Mouse (Mus musculus): Measurements from ENCODE around the gene Sod1.

Sod1 gene

GRCm38 (mm10) chr16:90220026-90220891 is at the start of gene Sod1:
TSS of gene Sod1 (plus strand) at chr16:90220754.
- DNase-seq (ENCODE audit: low spot score): peak; percentile 98

- DNase-seq (ENCODE audit: low spot score): no peak
Measured at GRCm38 (mm10) chr16:90171416-90171815, 49.1 kb upstream of the Sod1 start.

DNA sequence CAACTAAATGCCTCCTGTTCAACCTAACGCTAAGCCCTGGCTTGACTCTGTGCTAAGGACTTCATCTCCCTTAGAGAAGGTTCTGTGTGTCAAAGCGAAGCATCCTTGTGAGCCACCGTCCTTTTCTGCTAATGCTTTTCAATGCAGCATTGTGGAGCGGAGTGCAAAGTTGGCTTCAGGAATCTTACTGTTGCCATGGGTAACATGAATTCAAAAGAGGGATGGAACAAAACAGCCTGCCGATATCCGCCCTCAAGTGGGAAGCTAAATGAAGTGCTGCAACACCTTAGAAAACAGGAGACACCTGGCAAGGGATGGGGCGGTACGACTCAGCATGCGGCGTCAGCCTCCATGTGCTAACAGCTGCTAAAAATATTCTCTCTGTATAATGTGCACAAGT is 44.1 kb upstream of the Sod1 start:
- DNase-seq (ENCODE audit: low spot score): no peak

DNA sequence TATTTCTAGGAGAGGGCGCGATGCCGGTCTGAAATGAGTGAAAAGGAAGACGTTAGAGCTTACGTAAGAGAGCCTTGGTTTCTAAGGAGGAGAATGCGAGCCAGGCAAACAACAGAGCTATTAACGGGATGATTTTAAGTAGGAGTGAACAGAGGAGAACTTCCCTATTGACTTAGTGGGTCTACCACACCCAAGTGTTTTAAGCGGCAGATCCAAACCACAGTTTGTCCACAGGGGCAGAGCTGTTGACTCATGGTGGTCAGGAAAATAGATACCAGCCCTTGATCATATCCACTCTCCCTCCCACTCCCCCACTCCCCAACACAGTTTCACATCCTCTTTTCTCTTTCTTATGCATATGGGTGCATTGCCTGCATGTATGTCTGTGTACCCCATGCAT is 43.1 kb upstream of the Sod1 start:
- no peak for DNase-seq (ENCODE audit: low spot score)

DNA sequence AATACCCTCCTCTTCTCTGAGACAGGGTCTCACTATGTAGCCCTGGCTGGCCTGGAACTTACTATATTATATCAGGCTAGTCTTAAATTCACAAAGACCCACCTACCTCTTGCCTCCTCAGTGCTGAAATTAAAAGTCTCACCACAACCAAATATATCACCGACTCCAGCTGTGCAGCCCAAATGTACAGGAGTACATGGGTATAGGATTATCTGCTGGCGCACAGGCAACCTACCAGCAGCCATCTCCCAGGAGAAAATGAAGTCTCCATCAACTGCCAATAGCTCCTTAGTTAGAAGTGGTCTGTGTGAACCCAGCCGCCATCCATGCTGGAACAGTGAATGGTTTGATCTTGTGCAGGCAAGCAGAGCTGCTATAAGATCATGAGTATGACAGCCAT is 42.1 kb upstream of the Sod1 start:
- DNase-seq (ENCODE audit: low spot score): no peak

DNA sequence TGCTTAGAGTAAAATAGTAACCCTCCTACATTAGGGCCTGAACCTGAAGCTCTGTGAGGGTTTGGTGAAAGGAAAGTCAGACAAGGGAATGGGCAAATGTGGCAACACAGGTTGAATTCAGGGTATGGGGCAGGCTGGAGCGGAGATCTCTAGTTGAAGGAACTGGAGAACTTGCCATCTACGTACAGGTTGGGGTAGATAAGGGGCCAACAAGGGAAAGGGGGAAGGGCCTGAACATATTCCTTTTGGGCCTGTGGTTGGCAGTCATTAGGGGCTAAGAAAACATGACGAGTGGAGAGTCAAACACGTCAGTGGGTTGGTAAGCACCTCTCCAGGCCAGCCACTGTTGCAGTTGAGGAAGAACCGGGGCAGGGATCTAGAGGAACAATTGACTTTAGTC is 40.7 kb upstream of the Sod1 start:
- no peak for DNase-seq (ENCODE audit: low spot score)

DNA sequence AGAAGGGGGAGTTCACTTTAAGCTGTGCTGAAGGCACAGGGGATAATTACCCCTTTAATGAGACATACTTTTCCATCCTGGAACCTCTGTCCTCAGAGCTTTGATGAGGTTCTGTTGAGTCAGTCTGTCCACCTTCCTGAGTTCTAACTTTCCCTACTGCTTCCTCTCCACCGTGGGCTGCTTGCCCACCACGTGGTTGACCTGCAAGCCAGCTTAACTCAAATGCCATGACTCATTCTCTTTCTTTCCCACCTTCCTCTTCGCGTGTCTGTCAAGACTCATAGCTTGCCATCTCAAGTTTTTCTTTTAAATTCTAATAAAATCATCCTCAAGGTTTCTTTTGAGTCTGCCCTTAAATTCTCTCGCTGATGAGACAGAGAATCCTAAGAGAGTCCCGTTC is 39.6 kb upstream of the Sod1 start:
- DNase-seq (ENCODE audit: low spot score): no peak

DNA sequence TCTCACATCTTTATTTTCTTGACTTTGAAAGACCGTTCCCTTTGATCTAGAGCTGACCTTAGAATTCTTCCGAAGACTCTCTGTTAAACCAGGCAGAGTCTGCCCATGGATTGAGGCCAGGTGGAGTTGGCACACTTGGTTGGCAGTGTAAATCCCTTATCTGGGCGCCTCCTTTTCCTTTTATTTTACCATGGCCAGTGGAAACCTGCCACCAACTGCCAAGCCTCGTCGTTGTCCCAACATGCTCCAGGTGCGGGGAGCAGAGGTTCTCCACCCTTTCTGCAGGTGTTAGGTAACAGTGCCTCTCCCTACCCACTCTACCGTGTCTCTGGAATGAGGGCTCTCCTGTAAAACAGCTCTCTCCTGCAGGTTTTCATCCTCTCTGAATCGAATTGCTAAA is 38.9 kb upstream of the Sod1 start:
- DNase-seq (ENCODE audit: low spot score): no peak

- no peak for DNase-seq (ENCODE audit: low spot score)
Measured at GRCm38 (mm10) chr16:90184135-90184534, 36.4 kb upstream of the Sod1 start.

DNA sequence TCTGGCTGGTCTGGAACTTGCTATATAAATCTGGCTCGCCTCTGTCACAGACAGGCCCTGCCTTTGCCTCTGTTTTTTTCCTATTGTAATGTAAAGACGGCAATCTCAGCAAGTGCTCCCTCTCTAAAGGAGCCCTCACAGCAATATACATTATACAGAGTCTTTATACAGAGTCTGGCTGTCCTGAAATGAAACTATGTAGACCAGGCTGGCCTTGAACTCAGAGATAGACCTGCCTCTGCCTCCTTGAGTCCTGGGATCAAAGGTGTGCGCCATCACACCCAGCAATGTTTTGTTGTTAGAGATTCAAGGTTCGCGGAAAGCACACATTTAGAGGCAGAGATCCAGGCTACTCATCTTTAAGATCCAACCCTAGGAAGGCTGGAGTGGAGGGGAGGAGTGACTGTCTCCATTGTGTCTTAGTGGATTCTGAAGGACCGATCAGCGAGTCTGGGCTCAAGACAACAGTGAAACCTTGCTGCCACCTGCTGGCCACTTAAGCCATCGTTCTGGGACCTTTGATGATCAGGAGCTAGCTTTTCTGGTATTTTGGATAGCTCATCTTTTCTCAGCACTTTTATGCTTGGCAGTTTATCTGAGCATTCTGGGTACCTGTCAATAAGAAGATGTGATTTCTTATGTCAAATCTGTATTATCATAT is 34.5 kb upstream of the Sod1 start:
- DNase-seq (ENCODE audit: low spot score): peak; percentile 41

GRCm38 (mm10) chr16:90187453-90187852 is 33.1 kb upstream of the Sod1 start:
- DNase-seq (ENCODE audit: low spot score): no peak

DNA sequence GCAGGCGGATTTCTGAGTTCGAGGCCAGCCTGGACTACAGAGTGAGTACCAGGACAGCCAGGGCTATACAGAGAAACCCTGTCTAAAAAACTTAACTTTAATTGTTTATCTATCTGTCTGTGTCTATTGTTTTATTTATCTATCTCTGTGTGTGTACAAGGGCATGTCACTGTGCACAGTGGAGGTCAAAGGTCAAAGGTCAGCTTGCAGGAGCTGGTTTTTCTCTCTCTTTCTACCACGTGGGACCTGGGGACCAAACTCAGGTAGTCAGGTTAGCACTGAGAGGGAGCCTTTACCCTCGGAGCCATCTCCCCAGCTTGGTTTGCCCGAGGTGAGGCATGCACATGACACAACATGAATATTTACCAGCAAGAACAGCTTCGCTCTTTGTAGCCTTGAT is 29.3 kb upstream of the Sod1 start:
- no peak for DNase-seq (ENCODE audit: low spot score)

- DNase-seq (ENCODE audit: low spot score): no peak
Measured at GRCm38 (mm10) chr16:90193719-90194118, 26.8 kb upstream of the Sod1 start.

- no peak for DNase-seq (ENCODE audit: low spot score)
Measured at GRCm38 (mm10) chr16:90196688-90197240, 23.8 kb upstream of the Sod1 start.

DNA sequence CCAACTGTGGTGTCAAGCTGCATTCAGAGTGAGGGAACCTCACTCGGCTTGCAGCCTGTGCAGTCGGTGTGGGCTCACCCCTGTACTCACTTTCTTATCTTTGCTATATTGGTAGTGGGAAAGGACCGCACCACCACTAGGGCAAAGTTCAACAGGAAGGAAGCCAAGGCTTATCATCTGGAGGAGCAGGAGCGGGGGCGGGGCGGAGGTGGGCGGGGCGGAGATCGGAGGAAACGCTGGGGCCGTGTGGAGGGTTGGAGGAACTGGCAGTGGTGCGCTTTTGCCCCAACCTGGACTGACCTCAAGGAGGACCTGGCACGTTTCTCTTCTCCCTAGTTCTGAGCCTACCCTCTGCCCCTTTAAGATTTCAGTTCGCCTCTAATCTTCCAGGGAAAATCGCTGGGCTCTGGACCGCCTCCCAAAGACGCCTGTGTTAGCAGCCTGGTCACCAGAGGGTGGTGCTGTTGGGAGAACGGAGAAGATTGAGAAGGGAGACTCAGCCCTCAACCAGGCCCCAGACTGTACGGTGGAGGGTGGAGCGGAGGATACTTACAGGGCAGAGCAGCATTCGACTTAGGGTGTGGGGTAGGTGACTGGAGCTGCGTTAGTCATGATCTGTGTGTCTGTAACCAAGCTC is 23.1 kb upstream of the Sod1 start:
- DNase-seq (ENCODE audit: low spot score): peak; percentile 43

DNA sequence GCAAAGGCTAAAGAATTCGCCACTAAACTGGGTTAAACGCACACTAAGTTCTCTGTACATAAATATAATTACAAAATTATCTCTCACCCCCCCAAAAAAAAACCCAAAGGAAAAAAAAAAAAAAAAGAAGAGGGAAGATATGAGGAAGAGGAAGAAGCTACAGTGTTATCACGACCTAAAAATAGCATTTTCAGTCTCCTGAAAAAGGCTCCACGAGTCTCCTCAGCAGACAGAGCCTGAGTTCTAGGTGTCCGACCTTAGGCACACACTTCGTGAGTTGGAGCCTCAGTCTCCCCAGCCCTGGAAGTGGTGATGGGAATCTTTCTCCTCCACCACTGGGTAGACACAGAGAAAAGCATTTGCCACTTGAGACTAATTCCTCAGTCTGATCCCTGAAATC is 21.9 kb upstream of the Sod1 start:
- DNase-seq (ENCODE audit: low spot score): no peak

DNA sequence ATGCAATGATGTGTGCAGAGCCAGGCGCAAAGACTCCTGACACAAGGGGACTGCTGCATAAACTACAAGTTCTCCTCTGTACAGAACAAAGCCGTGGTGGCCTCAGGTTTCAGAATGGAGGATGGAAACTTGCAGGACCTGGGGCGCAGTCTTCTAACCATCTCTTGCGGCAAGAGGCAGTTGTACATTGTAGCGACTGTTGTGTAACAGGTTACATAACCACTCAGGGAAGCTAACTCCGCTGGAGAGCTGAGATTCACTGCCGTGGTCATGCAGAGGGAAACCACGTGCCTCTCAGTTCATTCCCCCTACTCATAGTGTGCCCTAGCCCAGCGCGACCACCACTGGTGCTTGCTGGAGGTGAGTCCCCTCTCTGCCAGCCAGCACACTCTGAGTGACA is 21.4 kb upstream of the Sod1 start:
- no peak for DNase-seq (ENCODE audit: low spot score)

GRCm38 (mm10) chr16:90202140-90202539 is 18.4 kb upstream of the Sod1 start:
- DNase-seq (ENCODE audit: low spot score): no peak

DNA sequence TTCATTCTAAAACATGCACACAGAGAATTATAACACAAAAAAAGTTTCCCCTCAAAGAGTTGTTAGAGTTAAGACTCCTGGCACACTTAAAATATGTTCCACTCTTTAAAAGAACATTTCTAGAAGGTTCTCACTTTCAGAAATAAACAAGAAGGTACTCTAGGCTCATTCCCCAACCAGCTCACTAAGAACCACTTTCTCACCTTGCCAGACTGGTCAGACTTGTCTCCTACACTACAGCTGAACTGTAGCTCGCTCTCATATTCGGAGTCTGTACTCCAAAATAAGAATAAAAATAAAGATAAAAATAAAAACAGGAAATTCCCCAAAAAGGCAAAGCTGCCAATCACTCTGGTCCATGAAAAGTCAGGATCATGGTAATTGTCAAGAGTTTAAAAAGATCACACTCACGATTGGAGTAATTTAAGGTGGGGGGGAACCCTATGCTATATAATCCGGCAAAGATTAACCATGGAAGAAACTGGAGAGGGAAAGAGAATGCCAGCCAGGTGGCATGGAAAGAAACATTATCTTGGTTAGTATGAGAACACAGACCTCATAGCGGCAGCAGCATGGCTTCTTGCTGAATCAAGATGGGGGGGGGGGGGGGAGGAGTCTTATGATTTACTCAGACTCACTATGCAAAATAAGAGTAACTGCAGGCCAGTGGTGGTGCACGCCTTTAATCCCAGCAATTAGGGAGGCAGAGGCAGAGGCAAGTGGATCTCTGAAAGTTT is 17.2 kb upstream of the Sod1 start:
- no peak for DNase-seq (ENCODE audit: low spot score)

- no peak for DNase-seq (ENCODE audit: low spot score)
Measured at GRCm38 (mm10) chr16:90204868-90205267, 15.7 kb upstream of the Sod1 start.

DNA sequence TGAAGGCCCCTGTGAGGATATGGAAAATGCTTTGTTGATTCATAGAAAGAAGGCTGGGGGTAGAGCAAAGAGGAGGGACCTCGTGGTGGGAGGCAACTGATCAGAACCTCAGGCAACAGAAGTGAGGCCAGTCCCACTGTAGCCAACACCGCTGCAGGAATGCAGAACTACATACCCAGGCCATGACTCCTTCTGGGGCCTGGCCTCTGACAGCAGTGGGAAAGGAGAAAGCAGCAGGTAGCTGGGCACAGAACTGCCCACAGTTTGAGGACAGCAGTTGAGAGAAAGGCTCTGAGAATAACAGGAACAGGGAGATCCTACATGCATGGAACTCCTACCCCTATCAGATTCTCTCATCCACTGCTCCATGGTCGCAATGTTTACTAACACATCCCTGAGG is 11.6 kb upstream of the Sod1 start:
- DNase-seq (ENCODE audit: low spot score): no peak

GRCm38 (mm10) chr16:90210717-90211116 is 9.8 kb upstream of the Sod1 start:
- DNase-seq (ENCODE audit: low spot score): no peak
